Mouse (Mus musculus) left cerebral cortex, postnatal 4 days (tissue): Measurements from ENCODE around the gene Gabpa. TPM values are rescaled to one million over a fixed set of nuclear protein-coding genes. Genes with fewer than 3 reads are reported as not detected.

Source experiments
- DNase-seq: peaks from one replicate; pipeline ENCODE4 v3.0.0-alpha.2; 2022
- intact Hi-C: fragments of 180-260 bp; cut with DNase I; formaldehyde crosslinking; loops from one replicate; pipeline ENCODE4 v1.15.1; 2025
- total RNA-seq, 2 experiments: library from RNA; stranded (reverse); gene quantifications; 2 replicates each; pipeline ENCODE4 v1.2.3; 2021

The Gabpa gene
- total RNA-seq, 2 experiments from 2014 or later, result 26.1 to 26.7 TPM

- intact Hi-C loops, result no loop called here
- no peak for DNase-seq
Observed at GRCm38 (mm10) chr16:84838576-84838975, 3.9 kb downstream of the Gabpa start.

GRCm38 (mm10) chr16:84853492-84853891 lies 18.8 kb downstream of the Gabpa start:
- intact Hi-C loops, result no loop called here
- no peak for DNase-seq

GRCm38 (mm10) chr16:84864656-84865055 lies 29.9 kb downstream of the Gabpa start:
- no peak for DNase-seq
- intact Hi-C loops, result no loop called here

- intact Hi-C loops, result no loop called here
- DNase-seq, result no peak
Observed at GRCm38 (mm10) chr16:84873805-84874204, 39.1 kb downstream of the Gabpa start.

- intact Hi-C loops, result no loop called here
- no peak for DNase-seq
Observed at GRCm38 (mm10) chr16:84875012-84875717, 40.4 kb downstream of the Gabpa start.

GRCm38 (mm10) chr16:84875718-84876035 lies 41.0 kb downstream of the Gabpa start:
- intact Hi-C loops, result no loop called here
- DNase-seq, result no peak

GRCm38 (mm10) chr16:84876082-84876481 lies 41.4 kb downstream of the Gabpa start:
- intact Hi-C loops, result no loop called here
- peak; percentile 6 for DNase-seq

GRCm38 (mm10) chr16:84879146-84879545 lies 44.4 kb downstream of the Gabpa start:
- peak; percentile 81 for DNase-seq
- intact Hi-C loops, result no loop called here

GRCm38 (mm10) chr16:84881168-84881567 lies 46.4 kb downstream of the Gabpa start:
- no peak for DNase-seq
- intact Hi-C loops, result no loop called here

GRCm38 (mm10) chr16:84881754-84882321 lies 47.1 kb downstream of the Gabpa start:
- no peak for DNase-seq

GRCm38 (mm10) chr16:84884572-84884971 lies 49.8 kb downstream of the Gabpa start:
- DNase-seq, result no peak
- intact Hi-C loops, result no loop called here

More at GRCm38 (mm10) chr16:84881754-84882321, 47.1 kb downstream of the Gabpa start:
- intact Hi-C loops, result no loop called here

- DNase-seq, result no peak
- intact Hi-C loops, result no loop called here
Observed at GRCm38 (mm10) chr16:84902995-84903394, 68.3 kb downstream of the Gabpa start.

- DNase-seq, result no peak
- intact Hi-C loops, result no loop called here
Observed at GRCm38 (mm10) chr16:84911477-84912165, 76.9 kb downstream of the Gabpa start.

Other genes with a start within 250 kb of the Gabpa start
- 10 to 100 TPM; 18.4 to 20.1 TPM for gene Mrpl39, start 99.2 kb upstream of the Gabpa start, total RNA-seq
- 10 to 100 TPM; 15.3 to 16.1 TPM for gene Jam2, start 60.8 kb upstream of the Gabpa start, total RNA-seq
- gene Atp5j, start 700 bp downstream of the Gabpa start, total RNA-seq, result 100 to 1,000 TPM; 264 to 276 TPM